Mouse (Mus musculus) layer of hippocampus, postnatal 25 days (tissue): Measurements from ENCODE around the gene Myl6b. TPM values are rescaled to one million over a fixed set of nuclear protein-coding genes. Genes with fewer than 3 reads are reported as not detected.
"Not testable (repeated sequence)": the region's sequence is repeated elsewhere in the genome, so short reads cannot be mapped to it uniquely, and the experiment has no call there.

Source experiments
- DNase-seq, 2 experiments: peaks; one replicate each; pipeline ENCODE4 v3.0.0; 2022; ENCODE audit warnings: mixed read lengths in 2 of 2, low spot score in 1 of 2; ENCODE audit errors: extremely low spot score in 1 of 2
- total RNA-seq, 2 experiments: library from RNA; stranded (reverse); gene quantifications; 2 replicates each; pipeline ENCODE4 v1.2.3; 2021

The Myl6b gene
- total RNA-seq, 2 experiments from 2014 or later = 17.4 to 18.9 TPM

DNA sequence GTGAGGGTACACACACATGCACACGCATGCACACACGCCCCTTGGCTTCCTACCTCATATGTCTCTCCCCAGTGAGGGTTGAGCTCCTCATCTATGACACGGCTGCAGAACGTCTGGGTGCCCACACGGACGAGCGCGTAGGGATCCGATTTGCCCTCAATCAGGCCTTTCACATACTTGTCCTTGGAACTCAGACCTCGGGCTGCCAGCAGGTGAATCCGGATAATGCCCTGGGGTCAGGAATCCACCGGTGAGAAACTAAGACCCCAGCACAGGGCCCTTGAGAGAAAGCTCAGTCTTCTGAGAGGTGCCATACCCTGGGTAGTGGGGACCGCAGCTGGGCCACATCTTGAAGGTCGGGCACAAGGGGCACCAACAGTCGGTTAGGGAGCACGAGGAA is 22.1 kb upstream of the Myl6b start:
- DNase-seq = no peak

DNA sequence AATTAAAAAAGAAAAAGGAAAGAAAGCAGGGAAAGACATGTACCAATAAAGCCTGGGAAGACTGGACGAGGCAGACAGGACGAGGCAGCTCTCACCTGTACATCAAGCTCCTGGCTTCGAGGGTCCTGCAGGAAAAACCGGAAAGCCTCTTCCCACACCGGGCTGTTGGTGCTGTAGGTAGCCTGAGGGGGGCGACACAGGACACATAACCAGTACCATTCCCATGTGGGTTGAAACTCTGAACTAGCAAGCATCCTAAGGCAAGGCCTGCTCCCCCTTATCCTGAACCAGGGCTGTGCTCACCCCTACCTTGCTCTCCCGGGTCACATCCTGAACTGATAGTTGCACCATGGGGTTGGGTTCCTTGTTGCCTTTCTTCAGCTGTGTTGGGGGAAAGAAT is 20.3 kb upstream of the Myl6b start:
- peak in 1 of 2 experiments; percentile 52 for DNase-seq

DNA sequence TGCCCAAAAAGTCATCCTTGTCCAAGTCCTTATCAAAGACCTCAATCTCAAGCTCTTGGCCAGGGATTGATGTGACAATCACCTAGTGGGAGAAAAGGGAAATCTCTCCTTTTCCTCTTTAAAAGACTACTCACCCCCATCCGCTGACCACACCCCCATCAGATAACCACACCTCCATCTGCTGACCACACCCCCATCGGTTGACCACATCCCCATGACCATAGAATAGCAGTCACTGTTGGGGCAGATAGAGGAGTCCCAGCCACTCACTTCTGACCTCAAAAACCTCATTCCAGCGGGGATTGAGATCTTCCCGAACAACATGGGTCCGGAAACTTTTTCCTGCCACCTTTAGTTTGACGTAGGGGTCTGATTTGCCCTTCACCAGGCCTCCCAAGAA is 18.2 kb upstream of the Myl6b start:
- DNase-seq = no peak

DNA sequence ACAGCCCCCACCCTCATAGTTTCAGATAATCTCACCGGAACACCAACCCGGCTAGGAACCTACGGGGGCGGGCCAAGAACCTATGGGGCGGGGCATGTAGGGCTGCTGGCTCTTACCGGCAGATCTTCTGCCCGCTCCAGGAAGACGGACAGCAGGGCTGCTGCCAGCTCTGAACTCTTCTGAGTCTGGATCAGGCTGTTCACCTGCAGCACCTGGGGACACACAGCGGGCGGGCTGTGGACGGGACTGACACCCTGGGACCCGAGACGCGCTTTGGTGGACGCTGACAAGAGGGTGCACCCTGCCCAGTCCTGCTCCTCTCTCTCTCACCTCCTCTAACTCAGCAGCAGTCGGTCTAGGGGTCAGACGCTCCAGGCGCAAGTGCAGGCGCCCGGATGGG is 17.5 kb upstream of the Myl6b start:
- DNase-seq = no peak

DNA sequence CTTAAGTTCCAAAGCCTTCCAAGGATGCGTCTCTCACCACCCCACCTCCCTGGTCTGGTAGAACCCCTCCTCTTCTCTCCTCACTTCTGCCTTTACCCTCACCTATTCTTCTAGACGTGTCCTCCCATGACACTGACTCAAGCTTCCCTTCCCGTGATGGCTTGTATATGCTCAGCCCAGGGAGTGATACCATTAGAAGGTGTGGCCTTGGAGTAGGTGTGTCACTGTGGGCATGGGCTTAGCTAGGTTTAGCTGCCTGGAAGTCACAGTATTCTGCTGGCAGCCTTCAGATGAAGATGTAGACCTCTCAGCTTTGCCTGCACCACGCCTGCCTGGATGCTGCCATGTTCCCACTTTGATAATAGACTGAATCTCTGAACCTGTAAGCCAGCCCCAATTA is 16.6 kb upstream of the Myl6b start:
- DNase-seq = no peak

DNA sequence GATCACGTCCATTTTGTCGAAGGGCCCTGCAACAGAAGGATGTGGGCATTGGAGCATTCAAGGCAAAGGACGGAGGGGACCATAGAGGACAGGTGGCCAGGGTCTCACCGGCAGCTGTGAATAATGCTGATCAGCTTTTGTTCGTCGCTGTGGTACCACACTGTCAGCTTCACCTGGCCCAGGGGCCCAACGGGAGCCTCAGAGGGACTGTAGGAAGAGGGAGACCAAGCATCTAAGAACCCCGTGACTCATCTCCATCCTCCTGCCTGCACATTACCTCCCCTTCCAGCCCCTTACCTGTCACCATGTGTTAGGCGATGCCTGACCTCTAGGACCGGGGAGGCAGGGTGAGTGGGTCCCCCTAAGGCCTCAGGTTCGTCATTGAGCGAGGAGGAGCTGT is 13.3 kb upstream of the Myl6b start:
- no peak for DNase-seq

DNA sequence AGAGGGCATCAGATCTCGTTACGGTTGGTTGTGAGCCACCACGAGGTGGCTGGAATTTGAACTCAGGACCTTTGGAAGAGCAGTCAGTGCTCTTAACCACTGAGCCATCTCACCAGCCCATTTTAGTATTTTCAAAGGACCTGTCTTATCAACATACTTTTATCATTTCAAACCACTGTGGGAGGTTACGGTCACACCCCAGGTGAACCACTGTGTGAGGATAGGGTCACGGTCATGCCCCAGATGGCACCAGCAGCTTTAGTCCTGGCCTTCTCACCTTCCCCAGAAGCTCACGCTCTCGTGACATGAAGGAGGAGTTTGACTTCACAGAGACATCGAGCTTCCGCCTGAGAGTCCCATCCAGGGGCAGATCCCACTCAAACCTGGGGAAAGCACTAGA is 12.7 kb upstream of the Myl6b start:
- no peak for DNase-seq

DNA sequence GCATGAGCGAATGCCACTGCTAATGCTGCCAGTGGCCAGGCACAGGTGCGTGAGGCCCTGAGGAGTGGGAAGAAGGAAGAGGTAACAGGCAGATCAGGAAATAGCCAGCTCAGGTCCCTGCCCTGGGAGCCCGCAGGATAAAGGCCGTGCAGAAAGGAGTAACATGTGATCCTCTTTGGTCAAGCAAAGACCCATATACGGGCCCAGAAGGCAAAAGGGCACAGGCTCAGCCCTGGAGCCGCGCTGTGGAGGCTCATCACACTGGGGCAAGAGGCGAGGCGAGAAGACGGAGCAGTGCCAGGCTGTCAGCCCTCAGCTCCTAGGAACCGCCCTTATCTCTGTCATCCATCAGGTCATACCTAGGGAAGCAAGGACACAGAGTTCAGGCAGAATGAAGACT is 11.8 kb upstream of the Myl6b start:
- no peak for DNase-seq

DNA sequence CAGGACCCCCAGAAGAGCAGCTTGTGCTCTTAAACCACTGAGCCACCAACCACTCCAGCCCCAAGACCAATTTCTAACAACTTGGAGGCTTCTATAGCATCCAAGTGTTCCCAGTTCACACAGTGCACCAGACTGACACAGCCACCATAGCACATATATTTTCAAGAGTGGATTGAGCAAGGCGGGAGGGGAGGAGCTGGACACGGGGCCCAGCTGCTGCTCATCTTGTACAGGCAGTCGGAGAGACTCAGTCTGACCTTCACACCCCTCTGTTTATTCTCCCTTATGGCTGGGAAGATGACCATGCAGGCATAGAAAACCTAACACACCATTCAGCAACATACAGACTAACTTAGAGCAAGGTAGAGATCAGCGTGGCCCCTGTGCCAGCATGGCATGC is 11.3 kb upstream of the Myl6b start:
- no peak for DNase-seq

DNA sequence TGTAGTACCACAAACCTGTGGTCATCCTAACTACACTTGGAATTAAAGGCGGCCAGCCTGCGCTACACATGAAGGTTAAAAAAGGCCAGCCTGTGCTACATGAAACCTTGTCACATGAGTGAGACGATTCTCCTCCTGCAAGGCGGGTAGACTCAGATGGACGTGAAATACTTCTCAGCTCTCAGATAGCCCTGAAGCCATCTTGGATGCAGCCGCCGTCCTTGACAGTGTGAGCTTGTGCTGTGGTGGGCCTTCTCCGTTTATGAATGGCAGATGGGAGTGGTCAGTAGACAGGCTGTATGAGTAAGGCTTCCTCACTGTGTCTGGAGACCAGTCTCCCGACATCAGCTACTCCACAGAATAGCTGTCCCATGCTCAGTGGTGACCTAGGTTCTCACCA is 10.7 kb upstream of the Myl6b start:
- DNase-seq = no peak

DNA sequence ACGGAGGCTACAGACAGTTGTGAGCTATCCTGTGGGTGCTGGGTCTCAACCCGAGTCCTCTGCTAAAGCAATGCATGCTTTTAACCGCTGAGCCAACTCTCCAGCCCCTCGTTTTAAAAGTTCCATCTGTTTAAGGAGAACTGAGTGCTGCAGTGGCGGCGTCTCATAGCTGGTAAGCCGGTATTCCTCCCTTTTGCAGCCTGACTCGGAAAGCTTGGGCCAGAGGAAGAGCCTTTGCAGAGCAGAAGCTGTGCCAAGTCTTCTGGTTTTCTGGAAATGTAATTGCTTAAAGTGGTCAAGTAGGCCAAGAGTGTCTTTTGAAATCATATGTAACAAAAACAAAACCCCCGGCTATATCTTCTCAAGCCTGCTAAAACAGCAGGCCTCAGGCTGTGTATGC is 9.8 kb upstream of the Myl6b start:
- DNase-seq = no peak

DNA sequence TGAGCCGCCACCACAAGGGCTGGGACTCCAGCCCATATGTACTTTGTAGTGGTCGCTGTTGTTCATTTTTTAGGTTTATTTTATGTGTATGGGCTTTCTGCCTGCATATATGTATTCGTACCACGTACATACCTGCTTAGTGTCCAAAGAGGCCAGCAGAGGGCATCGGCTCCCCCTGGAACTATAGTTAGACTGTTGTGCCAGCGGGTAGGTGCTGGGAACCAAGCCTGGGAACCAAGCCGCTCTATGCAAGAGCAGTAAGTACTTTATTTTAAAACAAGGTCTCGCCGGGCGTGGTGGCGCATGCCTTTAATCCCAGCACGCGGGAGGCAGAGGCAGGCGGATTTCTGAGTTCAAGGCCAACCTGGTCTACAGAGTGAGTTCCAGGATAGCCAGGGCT is 7.5 kb upstream of the Myl6b start:
- no peak for DNase-seq

DNA sequence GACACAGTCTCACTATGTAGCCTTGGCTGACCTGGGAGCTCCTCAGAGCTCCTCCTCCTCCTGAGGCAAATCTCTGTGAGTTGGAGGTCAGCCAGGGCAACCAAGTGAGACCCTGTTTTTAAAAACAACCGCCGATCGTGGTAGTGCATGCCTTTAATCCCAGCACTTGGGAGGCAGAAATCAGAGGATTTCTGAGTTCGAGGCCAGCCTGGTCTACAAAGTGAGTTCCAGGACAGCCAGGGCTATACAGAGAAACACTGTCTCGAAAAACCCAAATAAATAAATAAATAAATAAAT is 6.8 kb upstream of the Myl6b start:
- DNase-seq = not testable (repeated sequence)

DNA sequence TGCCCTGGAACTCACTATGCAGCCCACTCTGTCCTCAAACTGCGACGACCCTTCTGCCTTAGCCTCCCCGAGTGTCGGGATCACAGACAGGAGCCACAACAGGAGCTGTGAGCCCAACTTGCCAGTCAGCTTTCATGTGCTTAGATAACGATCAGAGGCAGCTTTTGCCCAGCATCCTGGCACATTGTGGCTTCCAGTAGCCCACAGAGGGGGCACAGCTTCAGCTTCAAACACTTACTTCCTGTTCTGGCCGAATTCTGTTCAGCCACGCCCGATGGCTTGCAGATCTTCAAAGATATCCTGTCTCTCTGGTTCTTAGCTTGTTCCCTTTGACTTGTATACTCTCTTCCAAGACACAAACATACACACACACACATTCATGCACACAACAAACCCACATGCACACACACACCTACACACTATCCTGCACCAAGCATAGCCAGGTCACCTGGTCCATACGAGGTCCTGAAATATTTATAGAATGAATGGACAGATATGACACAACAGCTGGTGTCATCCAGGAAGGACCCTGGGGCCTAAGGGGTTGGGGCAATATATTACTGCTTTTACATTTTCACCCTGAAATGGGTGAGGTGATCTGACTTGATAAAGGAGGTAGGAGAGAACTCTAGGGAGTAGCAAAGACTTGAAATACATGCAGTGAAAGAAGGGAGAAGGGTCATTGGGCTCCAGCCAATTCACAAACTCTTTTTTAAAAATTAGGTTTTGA is 6.3 kb upstream of the Myl6b start:
- DNase-seq = no peak

DNA sequence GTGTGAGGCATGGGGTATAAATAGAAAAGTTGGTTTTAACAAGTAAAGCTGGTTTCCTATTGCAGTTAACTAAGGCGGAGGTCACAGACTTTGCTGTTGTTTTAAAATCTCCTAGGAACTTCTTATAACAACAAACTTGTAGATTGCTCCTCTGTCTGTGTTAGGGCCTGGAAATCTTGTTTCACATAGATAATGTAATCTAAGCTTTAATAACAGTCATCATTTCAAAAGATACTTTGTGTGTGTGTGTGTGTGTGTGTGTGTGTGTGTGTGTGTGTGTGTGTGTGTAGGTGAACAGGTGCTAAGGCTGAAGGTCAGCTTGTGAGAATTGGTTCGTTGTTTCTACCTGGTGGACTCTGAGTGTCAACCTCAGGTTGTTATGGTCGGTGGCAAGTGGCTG is 5.5 kb upstream of the Myl6b start:
- no peak for DNase-seq

DNA sequence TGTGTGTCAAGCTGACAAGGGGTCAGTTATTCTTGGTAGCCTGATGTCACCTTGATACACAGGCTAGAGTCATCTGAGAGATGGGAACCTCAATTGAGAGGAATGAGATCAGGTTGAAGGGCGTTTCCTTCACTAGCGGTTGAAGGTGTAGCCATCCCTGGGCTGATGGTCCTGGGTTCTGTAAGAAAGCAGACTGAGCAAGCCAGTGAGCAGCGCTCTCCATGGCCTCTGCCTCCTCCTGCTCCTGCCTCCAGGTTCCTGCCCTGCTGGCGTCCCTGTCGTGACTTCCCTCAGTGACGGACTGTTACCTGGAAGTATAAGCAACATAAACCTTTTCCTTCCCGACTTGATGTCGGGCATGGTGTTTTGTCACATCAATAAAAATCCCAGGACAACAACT is 5.0 kb upstream of the Myl6b start:
- no peak for DNase-seq

DNA sequence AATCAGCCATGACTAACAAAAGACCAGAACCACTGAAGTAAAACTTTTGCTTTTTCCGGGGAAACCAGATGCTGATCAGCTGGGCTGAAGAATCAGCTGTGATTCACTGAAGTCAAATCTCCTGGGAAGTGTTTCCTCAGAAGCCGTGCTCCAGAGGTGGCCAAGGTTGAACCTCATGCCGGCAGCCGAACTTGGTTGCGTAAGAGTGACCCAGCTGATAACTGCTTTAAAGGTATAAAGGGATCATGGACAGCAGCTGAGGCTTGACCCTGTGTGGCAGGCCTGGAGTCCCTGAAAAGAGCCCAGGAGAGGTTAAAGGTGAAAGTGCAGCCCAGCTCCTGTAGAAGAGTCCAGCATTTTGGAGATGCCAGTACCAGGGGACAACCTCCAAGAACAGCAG is 3.9 kb upstream of the Myl6b start:
- no peak for DNase-seq

DNA sequence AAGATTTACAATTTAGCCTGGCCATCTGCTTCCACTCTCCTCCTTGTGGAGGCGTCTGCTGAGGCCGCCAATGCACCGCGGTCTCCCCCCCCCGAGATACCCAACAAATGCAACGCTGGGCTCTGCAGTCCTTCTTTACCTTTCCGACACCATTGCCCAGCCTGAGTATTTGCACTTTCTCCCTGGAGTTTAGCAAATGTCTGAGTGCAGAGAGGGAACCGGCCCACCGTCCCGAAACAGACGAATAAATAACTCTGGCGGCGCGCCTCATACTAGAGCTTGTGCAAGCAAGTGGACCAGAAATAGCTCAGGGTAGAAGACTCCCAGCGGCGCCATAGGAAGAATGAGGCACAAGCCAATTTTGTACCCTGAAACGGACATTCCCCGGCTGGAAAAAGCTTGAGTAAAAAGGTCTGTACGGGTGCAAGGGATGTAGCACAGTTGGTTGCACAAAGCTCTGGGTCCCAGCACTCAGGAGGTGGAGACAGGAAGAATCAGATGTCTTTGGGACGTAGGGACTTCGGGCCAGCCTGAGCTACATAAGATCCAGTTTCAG is 709 bp upstream of the Myl6b start:
- DNase-seq = peak; percentile 52 to 53

DNA sequence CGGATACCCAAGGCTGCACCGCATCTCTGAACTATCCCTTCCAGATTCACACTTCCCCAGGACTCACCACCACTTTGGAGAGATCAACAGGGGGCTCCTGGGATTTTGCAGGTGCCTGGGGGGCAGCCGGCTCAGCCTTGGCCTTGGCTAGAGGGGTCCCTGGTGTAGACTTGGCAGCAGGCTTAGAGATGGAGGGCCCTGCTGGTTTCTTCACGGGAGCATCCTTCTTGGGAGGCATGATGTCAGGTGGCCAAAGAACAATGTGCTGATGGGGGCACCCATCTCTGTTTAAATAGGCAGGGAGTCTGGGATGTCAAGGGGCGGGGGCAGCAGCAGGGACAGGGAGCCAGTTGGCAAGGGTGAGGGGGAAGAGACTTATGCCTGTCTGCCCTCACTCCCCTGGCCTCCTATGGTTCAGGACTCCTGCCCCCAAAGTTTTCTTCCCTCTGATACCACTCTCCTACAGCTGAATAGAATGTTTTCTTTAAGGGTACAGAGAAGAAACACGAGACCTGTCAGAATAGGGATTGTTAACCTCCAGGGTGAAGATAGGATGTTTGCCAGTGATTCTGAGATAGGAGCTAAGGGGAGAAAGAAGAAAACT is 1.2 kb downstream of the Myl6b start:
- no peak for DNase-seq

DNA sequence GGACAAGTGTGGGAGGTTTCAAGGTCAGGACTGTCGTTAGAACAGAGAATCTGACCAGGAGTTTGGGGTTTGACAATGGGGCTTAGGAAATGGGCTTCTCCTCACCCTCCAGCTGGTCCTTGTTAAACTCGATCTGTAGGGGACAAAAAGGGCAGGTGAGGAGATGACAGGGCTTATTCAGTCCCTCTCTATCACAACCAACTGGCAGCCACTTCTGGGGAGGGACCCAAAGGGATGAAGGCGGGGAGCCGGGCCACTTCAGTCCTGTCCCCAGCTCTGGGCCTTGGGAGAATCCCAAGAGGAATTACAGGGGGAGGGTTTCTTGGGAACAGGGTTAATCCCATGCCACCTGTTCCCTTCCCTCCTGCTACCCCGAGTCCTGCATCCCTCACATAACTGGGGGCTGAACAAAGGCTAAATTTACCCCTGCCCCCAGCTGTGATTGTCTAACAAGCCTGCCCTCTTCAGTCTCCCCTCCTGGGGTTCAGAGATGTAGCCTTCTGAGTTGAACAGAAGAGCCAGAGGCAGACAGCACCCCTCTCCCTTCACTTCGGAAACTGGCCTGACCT is 1.9 kb downstream of the Myl6b start:
- DNase-seq = no peak

DNA sequence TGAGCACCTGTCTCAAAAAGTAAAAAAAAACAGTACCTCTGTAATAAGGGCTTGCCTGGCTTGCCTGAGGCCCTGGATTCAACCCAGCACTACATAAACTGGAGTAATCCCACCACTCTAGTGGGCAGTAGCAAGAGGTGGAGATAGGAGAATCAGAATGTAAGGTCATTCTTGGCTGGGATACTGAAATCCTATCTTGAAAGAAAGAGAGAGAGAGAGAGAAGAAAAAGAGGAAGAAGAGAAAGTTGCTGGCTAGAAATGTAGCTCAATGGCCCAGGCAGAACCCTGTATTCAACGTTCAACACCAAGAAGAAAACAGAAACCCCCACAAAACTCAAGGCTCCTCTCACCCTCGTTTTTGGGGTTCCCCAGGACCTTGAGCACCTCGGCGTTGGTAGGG is 2.6 kb downstream of the Myl6b start:
- no peak for DNase-seq

DNA sequence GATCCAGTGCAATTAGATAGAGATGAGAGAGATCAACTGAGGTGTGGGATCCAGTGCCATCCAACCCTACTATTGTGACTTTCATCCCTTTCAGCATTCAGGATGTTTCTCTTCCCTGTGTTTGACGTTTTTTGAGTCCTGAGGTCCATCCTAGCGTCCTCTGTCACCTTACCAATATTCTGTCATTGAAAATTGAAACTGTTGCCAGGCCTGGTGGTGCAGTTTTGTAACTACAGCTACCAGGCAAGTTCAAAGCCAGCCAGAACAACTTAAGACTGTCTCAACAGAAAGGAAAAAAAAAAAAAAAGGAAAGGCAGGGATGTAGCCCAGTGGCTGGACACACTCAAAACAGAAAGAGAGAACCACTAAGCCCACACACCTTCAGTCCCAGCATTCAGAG is 3.2 kb downstream of the Myl6b start:
- DNase-seq = no peak
